Comparison of ENCODE assay signal across 8 mouse cellular contexts in genomic region chr9:75683426-75684191, GRCm38 (mm10). TPM values are rescaled to one million over a fixed set of nuclear protein-coding genes. Genes with fewer than 3 reads are reported as not detected.
DNase-seq lines count a peak whose midpoint lies in the region; ATAC-seq and TF ChIP-seq lines count a peak whose summit lies in the region.

Gene Scg3, minus strand, starts transcription at chr9:75684056.

- no peaks in the 10 kb centered on the region for H3K79me2 ChIP-seq in myocyte (ENCODE audit: control insufficient read depth, insufficient read depth)

- WGBS in embryonic facial prominence, embryonic 14.5 days = 11% methylated on average over 25 of the region's 42 CpGs
- WGBS in heart, embryonic 12.5 days = 9% methylated on average over 42 of the region's 42 CpGs
- whole genome bisulfite sequencing in kidney, embryonic 15.5 days = 9% methylated on average over 42 of the region's 42 CpGs
- WGBS in limb, embryonic 13.5 days = 10% methylated on average over 42 of the region's 42 CpGs

- no peak for TF ChIP-seq CTCF in testis, adult 2 months (IDR thresholded peaks at IDR 0.05; ENCODE audit: control insufficient read depth, insufficient read depth, insufficient replicate concordance, low read depth, low read length)

- DNase-seq in CD4-positive, CD25-positive, alpha-beta regulatory T cell, adult 2 months (ENCODE audit: low read depth, low spot score) = peak; percentile 46
- peak; percentile 89 for DNase-seq in embryonic facial prominence, embryonic 14.5 days (ENCODE audit: low spot score)

- H3K4me3 ChIP-seq in embryonic facial prominence, embryonic 14.5 days (ENCODE audit: low read depth, low read length) = peak within 1 kb of the TSS; percentile 27
- H3K4me3 ChIP-seq in heart, embryonic 12.5 days = peak within 1 kb of the TSS; percentile 31
- H3K4me3 ChIP-seq in kidney, embryonic 15.5 days (replicated peaks) = peak within 1 kb of the TSS; percentile 38
- H3K4me3 ChIP-seq in limb, embryonic 13.5 days = peak within 1 kb of the TSS; percentile 32
- no peak within 1 kb of the TSS for H3K4me3 ChIP-seq in myocyte
- H3K4me3 ChIP-seq in testis, adult 2 months (ENCODE audit: control insufficient read depth, low read depth, low read length) = peak within 1 kb of the TSS; percentile 72

- ATAC-seq in CD4-positive, CD25-positive, alpha-beta regulatory T cell, adult 4 months = no peak
- peak; percentile 99 for ATAC-seq in embryonic facial prominence, embryonic 14.5 days (ENCODE audit: low read depth)
- peak; percentile 68 for ATAC-seq in heart, embryonic 12.5 days (ENCODE audit: insufficient number of reproducible peaks, low FRiP score)
- ATAC-seq in kidney, embryonic 15.5 days (replicated peaks; ENCODE audit: low FRiP score) = peak; percentile 97
- peak; percentile 91 for ATAC-seq in limb, embryonic 13.5 days (ENCODE audit: low FRiP score, low read depth)

- H3K4me2 ChIP-seq in embryonic facial prominence, embryonic 14.5 days (ENCODE audit: low read depth, low read length) = peak within 1 kb of the TSS; percentile 53
- peak within 1 kb of the TSS; percentile 69 for H3K4me2 ChIP-seq in heart, embryonic 12.5 days
- H3K4me2 ChIP-seq in kidney, embryonic 15.5 days = peak within 1 kb of the TSS; percentile 67
- H3K4me2 ChIP-seq in limb, embryonic 13.5 days (replicated peaks) = peak within 1 kb of the TSS; percentile 63
- H3K4me2 ChIP-seq in myocyte (ENCODE audit: low read depth) = no peak within 1 kb of the TSS

- no peak within 1 kb of the TSS for H3ac ChIP-seq in myocyte (ENCODE audit: control insufficient read depth, insufficient read length)

- H3K36me3 ChIP-seq in embryonic facial prominence, embryonic 14.5 days (ENCODE audit: control insufficient read depth, insufficient read depth, low read length) = no peaks in the 10 kb centered on the region
- no peaks in the 10 kb centered on the region for H3K36me3 ChIP-seq in heart, embryonic 12.5 days
- H3K36me3 ChIP-seq in kidney, embryonic 15.5 days = no peaks in the 10 kb centered on the region
- no peaks in the 10 kb centered on the region for H3K36me3 ChIP-seq in limb, embryonic 13.5 days
- H3K36me3 ChIP-seq in myocyte (ENCODE audit: control insufficient read depth, insufficient read depth) = no peaks in the 10 kb centered on the region
- no peaks in the 10 kb centered on the region for H3K36me3 ChIP-seq in testis, adult 2 months (ENCODE audit: control insufficient read depth, insufficient read depth, low read length)

- no peaks in the 10 kb centered on the region for H3K9me3 ChIP-seq in embryonic facial prominence, embryonic 14.5 days (ENCODE audit: control insufficient read depth, low read length)
- H3K9me3 ChIP-seq in heart, embryonic 12.5 days (replicated peaks) = no peaks in the 10 kb centered on the region; the same call in 1 of the 2 replicates
- H3K9me3 ChIP-seq in kidney, embryonic 15.5 days (replicated peaks) = no peaks in the 10 kb centered on the region
- no peaks in the 10 kb centered on the region for H3K9me3 ChIP-seq in limb, embryonic 13.5 days

- H3K27ac ChIP-seq in embryonic facial prominence, embryonic 14.5 days (replicated peaks; ENCODE audit: low read depth, low read length) = no peak within 1 kb of the TSS
- no peak within 1 kb of the TSS for H3K27ac ChIP-seq in heart, embryonic 12.5 days (ENCODE audit: poor library complexity, severe bottlenecking)
- H3K27ac ChIP-seq in kidney, embryonic 15.5 days = no peak within 1 kb of the TSS
- H3K27ac ChIP-seq in limb, embryonic 13.5 days = no peak within 1 kb of the TSS
- no peak within 1 kb of the TSS for H3K27ac ChIP-seq in testis, adult 2 months (ENCODE audit: control insufficient read depth, insufficient read depth, low read depth, low read length)

- TF ChIP-seq POLR2A in myocyte (IDR thresholded peaks at IDR 0.05; ENCODE audit: insufficient read length, low read depth) = no peak
- TF ChIP-seq POLR2A in testis, adult 2 months (IDR thresholded peaks at IDR 0.05; ENCODE audit: control insufficient read depth, low read depth, low read length) = no peak

- no peak within 1 kb of the TSS for H3K9ac ChIP-seq in embryonic facial prominence, embryonic 14.5 days (ENCODE audit: low read depth, low read length)
- no peak within 1 kb of the TSS for H3K9ac ChIP-seq in heart, embryonic 12.5 days
- H3K9ac ChIP-seq in kidney, embryonic 15.5 days = no peak within 1 kb of the TSS
- H3K9ac ChIP-seq in limb, embryonic 13.5 days = no peak within 1 kb of the TSS

- peaks cover 4% of the 10 kb centered on the region; the same call in 1 of the 2 replicates for H3K27me3 ChIP-seq in embryonic facial prominence, embryonic 14.5 days (replicated peaks; ENCODE audit: control insufficient read depth, insufficient read depth, low read length)
- no peaks in the 10 kb centered on the region for H3K27me3 ChIP-seq in heart, embryonic 12.5 days (replicated peaks)
- H3K27me3 ChIP-seq in kidney, embryonic 15.5 days = 0 out of 2 replicates have a peak, but pooled peaks cover 3% of the 10 kb centered on the region
- peaks cover 5% of the 10 kb centered on the region for H3K27me3 ChIP-seq in limb, embryonic 13.5 days
- no peaks in the 10 kb centered on the region for H3K27me3 ChIP-seq in myocyte (ENCODE audit: control insufficient read depth, insufficient read depth, insufficient read length)
- H3K27me3 ChIP-seq in testis, adult 2 months (ENCODE audit: control insufficient read depth, insufficient read depth, low read length) = no peaks in the 10 kb centered on the region

- H3K4me1 ChIP-seq in embryonic facial prominence, embryonic 14.5 days (ENCODE audit: control insufficient read depth, insufficient read depth, low read length) = peaks cover 6% of the 10 kb centered on the region; the same call in 1 of the 2 replicates
- peaks cover 7% of the 10 kb centered on the region for H3K4me1 ChIP-seq in heart, embryonic 12.5 days (replicated peaks)
- peaks cover 7% of the 10 kb centered on the region for H3K4me1 ChIP-seq in kidney, embryonic 15.5 days
- no peaks in the 10 kb centered on the region for H3K4me1 ChIP-seq in limb, embryonic 13.5 days
- peaks cover 2% of the 10 kb centered on the region; the same call in 1 of the 2 replicates for H3K4me1 ChIP-seq in testis, adult 2 months (ENCODE audit: control insufficient read depth, insufficient read depth, low read length)

TF ChIP-seq in myocyte, 11 proteins besides CTCF, POLR2A, EP300 and RAD21:
- TF ChIP-seq MYOG (IDR thresholded peaks at IDR 0.05; ENCODE audit: control insufficient read depth in 1 of 3, insufficient read depth in 1 of 3, insufficient read length in 2 of 3, low read depth in 2 of 3) (peak in 1 of 3 experiments; percentile 13), REST (IDR thresholded peaks at IDR 0.05; ENCODE audit: insufficient read depth, insufficient read length) (peak; percentile 89), POLR2AphosphoS2 (IDR thresholded peaks at IDR 0.05; ENCODE audit: insufficient read length, low read depth) (no peak), MYOD1 (IDR thresholded peaks at IDR 0.05; ENCODE audit: control insufficient read depth in 1 of 3, insufficient read length in 2 of 3, low read depth in 2 of 3) (peak in 2 of 3 experiments; percentile 18 to 25), E2F4 (IDR thresholded peaks at IDR 0.05; ENCODE audit: insufficient read depth) (no peak)
TF ChIP-seq in myocyte: peak in this region for 3.

RNA-seq across cellular contexts. Expression of gene Scg3, which starts in this region (rescaled TPM):
- not detected for polyA plus RNA-seq in CD4-positive, CD25-positive, alpha-beta regulatory T cell, adult 4 months (2017; shearing (Covaris generic))
- 5.8 and 7.0 TPM in 2 replicates for polyA plus RNA-seq in embryonic facial prominence, embryonic 14.5 days (2014; fragmentation: Nextera tagmentation; extraction: Ambion mirVana)
- polyA plus RNA-seq in heart, embryonic 12.5 days (2016; fragmentation: Nextera tagmentation; extraction: Ambion mirVana) = 0.17 and 0.64 TPM in 2 replicates
- 0.69 and 3.2 TPM in 2 replicates for polyA plus RNA-seq in kidney, embryonic 15.5 days (2015; fragmentation: Nextera tagmentation; extraction: Ambion mirVana)
- 0.57 and 0.84 TPM in 2 replicates for polyA plus RNA-seq in limb, embryonic 13.5 days (2015; fragmentation: Nextera tagmentation; extraction: Ambion mirVana)
- polyA plus RNA-seq in myocyte (2012; fragmentation: generic; extraction: Trizol) = not detected
- 0.28 and 0.52 TPM in 2 replicates for polyA plus RNA-seq in testis, adult 2 months (2012; rRNA removed)

Comparison
In these comparisons a context has a peak if more than half of its experiments do, and no peak if none do; other contexts are left out.
1. Peak in ATAC-seq, H3K4me3 ChIP-seq and H3K4me2 ChIP-seq in heart, embryonic 12.5 days; RNA of the gene not detected or under 1 TPM.
2. Peak in ATAC-seq, H3K4me3 ChIP-seq and H3K4me2 ChIP-seq in limb, embryonic 13.5 days; RNA of the gene not detected or under 1 TPM.